Mouse (Mus musculus): ENCODE data around the gene Lbr. TPM values are rescaled to one million over a fixed set of nuclear protein-coding genes. Genes with fewer than 3 reads are reported as not detected.

Gene Lbr
- total RNA-seq, 1 experiment: 240 TPM

- no peaks in the 10 kb centered on the region for H3K9me3 ChIP-seq (ENCODE audit: control insufficient read depth, insufficient read depth, low read depth, low read length)
- peak overlapping the region; percentile 95 for H3K27ac ChIP-seq (ENCODE audit: insufficient read depth, low read depth, low read length, poor library complexity, severe bottlenecking)
- no peak for TF ChIP-seq ZNF384 (IDR thresholded peaks at IDR 0.05; ENCODE audit: low read depth, low read length)
- TF ChIP-seq CHD2 (IDR thresholded peaks at IDR 0.05; ENCODE audit: low read depth, low read length): no peak
- no peak for TF ChIP-seq HCFC1 (IDR thresholded peaks at IDR 0.05; ENCODE audit: borderline replicate concordance, insufficient read depth, low read length)
- TF ChIP-seq ZC3H11A (IDR thresholded peaks at IDR 0.05; ENCODE audit: borderline replicate concordance, low read depth, low read length): no peak
- no peak for TF ChIP-seq MAFK (IDR thresholded peaks at IDR 0.05; ENCODE audit: insufficient read depth, low read depth, low read length)
- H3K4me3 ChIP-seq (ENCODE audit: insufficient read depth in 1 of 2, low read depth in 1 of 2, low read length in 2 of 2, poor library complexity in 1 of 2, severe bottlenecking in 1 of 2): peak overlapping the region in 1 of 2 experiments; percentile 17; a peak in 2 of 4 replicates
- peaks cover 8 to 49% of the 10 kb centered on the region in 2 experiments for H3K4me1 ChIP-seq (ENCODE audit: control insufficient read depth in 2 of 2, insufficient read depth in 2 of 2, low read length in 2 of 2, poor library complexity in 1 of 2)
- no peaks in the 10 kb centered on the region for H3K36me3 ChIP-seq (ENCODE audit: control insufficient read depth, insufficient read depth, low read length, poor library complexity, severe bottlenecking)
- H3K9ac ChIP-seq (ENCODE audit: insufficient read depth, low read depth, low read length, poor library complexity, severe bottlenecking): peak overlapping the region; percentile 63
- peak; percentile 76 for DNase-seq (ENCODE audit: low read depth, low spot score)
- in situ Hi-C loops (cut with MboI; ENCODE audit: low sequenced_read_pairs in 2 of 2, unreplicated experiment in 2 of 2): no loop called here
Observed at GRCm38 (mm10) chr1:181860659-181861058, 17.8 kb upstream of the Lbr start.

GRCm38 (mm10) chr1:181856329-181856728 lies 13.5 kb upstream of the Lbr start:
- Histone ChIP-seq H3K9me3 (ENCODE audit: control insufficient read depth, insufficient read depth, low read depth, low read length) (no peaks in the 10 kb centered on the region), H3K4me1 (ENCODE audit: control insufficient read depth in 2 of 2, insufficient read depth in 2 of 2, low read length in 2 of 2, poor library complexity in 1 of 2) (peaks cover 2 to 19% of the 10 kb centered on the region in 2 experiments; a peak in 3 of 4 replicates), H3K9ac (ENCODE audit: insufficient read depth, low read depth, low read length, poor library complexity, severe bottlenecking) (no peak overlapping the region), H3K4me3 (ENCODE audit: insufficient read depth in 1 of 2, low read depth in 1 of 2, low read length in 2 of 2, poor library complexity in 1 of 2, severe bottlenecking in 1 of 2) (no peak overlapping the region), H3K36me3 (ENCODE audit: control insufficient read depth, insufficient read depth, low read length, poor library complexity, severe bottlenecking) (no peaks in the 10 kb centered on the region), H3K27ac (ENCODE audit: insufficient read depth, low read depth, low read length, poor library complexity, severe bottlenecking) (no peak overlapping the region)
- in situ Hi-C loops (cut with MboI; ENCODE audit: low sequenced_read_pairs in 2 of 2, unreplicated experiment in 2 of 2): no loop called here
- TF ChIP-seq CHD2 (IDR thresholded peaks at IDR 0.05; ENCODE audit: low read depth, low read length) (no peak), ZC3H11A (IDR thresholded peaks at IDR 0.05; ENCODE audit: borderline replicate concordance, low read depth, low read length) (no peak), MAFK (IDR thresholded peaks at IDR 0.05; ENCODE audit: insufficient read depth, low read depth, low read length) (no peak), ZNF384 (IDR thresholded peaks at IDR 0.05; ENCODE audit: low read depth, low read length) (no peak), HCFC1 (IDR thresholded peaks at IDR 0.05; ENCODE audit: borderline replicate concordance, insufficient read depth, low read length) (no peak)
- no peak for DNase-seq (ENCODE audit: low read depth, low spot score)

GRCm38 (mm10) chr1:181854829-181855228 lies 12.0 kb upstream of the Lbr start:
- Histone ChIP-seq H3K9ac (ENCODE audit: insufficient read depth, low read depth, low read length, poor library complexity, severe bottlenecking) (no peak overlapping the region), H3K9me3 (ENCODE audit: control insufficient read depth, insufficient read depth, low read depth, low read length) (no peaks in the 10 kb centered on the region), H3K27ac (ENCODE audit: insufficient read depth, low read depth, low read length, poor library complexity, severe bottlenecking) (no peak overlapping the region), H3K4me3 (ENCODE audit: insufficient read depth in 1 of 2, low read depth in 1 of 2, low read length in 2 of 2, poor library complexity in 1 of 2, severe bottlenecking in 1 of 2) (no peak overlapping the region), H3K36me3 (ENCODE audit: control insufficient read depth, insufficient read depth, low read length, poor library complexity, severe bottlenecking) (no peaks in the 10 kb centered on the region), H3K4me1 (ENCODE audit: control insufficient read depth in 2 of 2, insufficient read depth in 2 of 2, low read length in 2 of 2, poor library complexity in 1 of 2) (peaks cover 2 to 12% of the 10 kb centered on the region in 2 experiments; a peak in 2 of 4 replicates)
- no peak for TF ChIP-seq ZC3H11A (IDR thresholded peaks at IDR 0.05; ENCODE audit: borderline replicate concordance, low read depth, low read length)
- TF ChIP-seq MAFK (IDR thresholded peaks at IDR 0.05; ENCODE audit: insufficient read depth, low read depth, low read length): no peak
- TF ChIP-seq HCFC1 (IDR thresholded peaks at IDR 0.05; ENCODE audit: borderline replicate concordance, insufficient read depth, low read length): no peak
- no peak for TF ChIP-seq CHD2 (IDR thresholded peaks at IDR 0.05; ENCODE audit: low read depth, low read length)
- TF ChIP-seq ZNF384 (IDR thresholded peaks at IDR 0.05; ENCODE audit: low read depth, low read length): no peak
- in situ Hi-C loops (cut with MboI; ENCODE audit: low sequenced_read_pairs in 2 of 2, unreplicated experiment in 2 of 2): no loop called here
- no peak for DNase-seq (ENCODE audit: low read depth, low spot score)

GRCm38 (mm10) chr1:181853081-181853736 lies 10.4 kb upstream of the Lbr start:
- peak overlapping the region; percentile 42; the same call in 1 of the 2 replicates for H3K9ac ChIP-seq (ENCODE audit: insufficient read depth, low read depth, low read length, poor library complexity, severe bottlenecking)
- in situ Hi-C loops (cut with MboI; ENCODE audit: low sequenced_read_pairs in 2 of 2, unreplicated experiment in 2 of 2): no loop called here
- DNase-seq (ENCODE audit: low read depth, low spot score): no peak
- H3K4me3 ChIP-seq (ENCODE audit: insufficient read depth in 1 of 2, low read depth in 1 of 2, low read length in 2 of 2, poor library complexity in 1 of 2, severe bottlenecking in 1 of 2): peak overlapping the region; percentile 58 to 63
- no peaks in the 10 kb centered on the region for H3K36me3 ChIP-seq (ENCODE audit: control insufficient read depth, insufficient read depth, low read length, poor library complexity, severe bottlenecking)
- peaks cover 2 to 9% of the 10 kb centered on the region in 2 experiments; a peak in 1 of 4 replicates for H3K4me1 ChIP-seq (ENCODE audit: control insufficient read depth in 2 of 2, insufficient read depth in 2 of 2, low read length in 2 of 2, poor library complexity in 1 of 2)
- H3K9me3 ChIP-seq (ENCODE audit: control insufficient read depth, insufficient read depth, low read depth, low read length): no peaks in the 10 kb centered on the region
- no peak for TF ChIP-seq ZC3H11A (IDR thresholded peaks at IDR 0.05; ENCODE audit: borderline replicate concordance, low read depth, low read length)
- H3K27ac ChIP-seq (ENCODE audit: insufficient read depth, low read depth, low read length, poor library complexity, severe bottlenecking): peak overlapping the region; percentile 74
